Mouse (Mus musculus) fibroblast of lung, adult 2 months (primary cell): Measurements from ENCODE around the gene Hist1h2bk.
A peak's percentile ranks its signal among the peaks of the same experiment; 100 is the strongest.
"Not testable (repeated sequence)": the region's sequence is repeated elsewhere in the genome, so short reads cannot be mapped to it uniquely, and the experiment has no call there.

Experiments
- DNase-seq: peaks from one replicate; pipeline ENCODE4 v3.0.0-alpha.2; 2011; ENCODE audit warnings: low read depth

Gene Hist1h2bk

GRCm38 (mm10) chr13:22040464-22041141 is 4.9 kb downstream of the Hist1h2bk start:
- DNase-seq = no peak

GRCm38 (mm10) chr13:22041142-22041536 is 5.5 kb downstream of the Hist1h2bk start, which contains the start of gene Hist1h4i:
TSS of gene Hist1h4i (minus strand) at chr13:22041362.
- peak; percentile 85 for DNase-seq

- no peak for DNase-seq
Measured at GRCm38 (mm10) chr13:22041651-22042567, 6.2 kb downstream of the Hist1h2bk start.

GRCm38 (mm10) chr13:22042568-22043502 is 7.2 kb downstream of the Hist1h2bk start, which contains the start of the genes Hist1h2ag and Hist1h2bj:
TSS of gene Hist1h2ag (minus strand) at chr13:22042944.
TSS of gene Hist1h2bj (plus strand) at chr13:22043214.
- peak; percentile 99 for DNase-seq

- no peak for DNase-seq
Measured at GRCm38 (mm10) chr13:22043503-22044431, 8.1 kb downstream of the Hist1h2bk start.

GRCm38 (mm10) chr13:22044432-22045155 is 8.9 kb downstream of the Hist1h2bk start:
- DNase-seq = no peak

GRCm38 (mm10) chr13:22045311-22045710 is 9.6 kb downstream of the Hist1h2bk start:
- DNase-seq = no peak

GRCm38 (mm10) chr13:22049041-22049440 is 13.4 kb downstream of the Hist1h2bk start:
- no peak for DNase-seq

GRCm38 (mm10) chr13:22049737-22050440 is 14.2 kb downstream of the Hist1h2bk start:
- no peak for DNase-seq

GRCm38 (mm10) chr13:22050591-22051522 is 15.2 kb downstream of the Hist1h2bk start:
- DNase-seq = peak; percentile 67

- no peak for DNase-seq
Measured at GRCm38 (mm10) chr13:22051523-22051859, 15.8 kb downstream of the Hist1h2bk start.

- DNase-seq = no peak
Measured at GRCm38 (mm10) chr13:22053754-22054153, 18.1 kb downstream of the Hist1h2bk start.

- DNase-seq = no peak
Measured at GRCm38 (mm10) chr13:22061422-22061821, 25.8 kb downstream of the Hist1h2bk start.

GRCm38 (mm10) chr13:22063468-22063867 is 27.8 kb downstream of the Hist1h2bk start:
- DNase-seq = no peak

GRCm38 (mm10) chr13:22084140-22084539 is 48.5 kb downstream of the Hist1h2bk start, which contains the start of gene Vmn1r188:
TSS of gene Vmn1r188 (plus strand) at chr13:22084440.
- not testable (repeated sequence) for DNase-seq
